Mouse (Mus musculus): ENCODE results near the gene Hs3st4. TPM values are rescaled to one million over a fixed set of nuclear protein-coding genes. Genes with fewer than 3 reads are reported as not detected.
A peak's percentile ranks its signal among the peaks of the same experiment; 100 is the strongest.

Gene Hs3st4
- 4.2 and 5.2 TPM in 2 replicates for polyA plus RNA-seq (2012; rRNA removed)

- TF ChIP-seq POLR2A (IDR thresholded peaks at IDR 0.05; ENCODE audit: borderline replicate concordance, insufficient read depth, low read length) (no peak), CTCF (IDR thresholded peaks at IDR 0.05; ENCODE audit: borderline replicate concordance, insufficient read depth, low read depth, low read length) (no peak)
- peaks cover 4% of the 10 kb centered on the region; the same call in 1 of the 2 replicates for H3K27me3 ChIP-seq (ENCODE audit: control insufficient read depth, insufficient read depth, low read length)
- no peak within 1 kb of the TSS for H3K27ac ChIP-seq (ENCODE audit: insufficient read depth, low read length)
- under 1% methylated on average over 68 of the region's 74 CpGs for WGBS
- H3K4me1 ChIP-seq (ENCODE audit: control insufficient read depth, insufficient read depth, low read length): no peaks in the 10 kb centered on the region
- DNase-seq: no peak
- peak within 1 kb of the TSS; percentile 2 for H3K4me3 ChIP-seq (replicated peaks; ENCODE audit: insufficient read depth, low read depth, low read length)
Observed at GRCm38 (mm10) chr7:123982461-123983038, at the start of gene Hs3st4. Gene Hs3st4, plus strand, starts transcription at chr7:123982869.

GRCm38 (mm10) chr7:123946836-123947235 is 35.8 kb upstream of the Hs3st4 start:
- Histone ChIP-seq H3K27ac (ENCODE audit: insufficient read depth, low read length) (no peak overlapping the region), H3K27me3 (ENCODE audit: control insufficient read depth, insufficient read depth, low read length) (no peaks in the 10 kb centered on the region), H3K4me3 (replicated peaks; ENCODE audit: insufficient read depth, low read depth, low read length) (no peak overlapping the region), H3K4me1 (ENCODE audit: control insufficient read depth, insufficient read depth, low read length) (no peaks in the 10 kb centered on the region)
- WGBS: 73% methylated on average over 3 of the region's 3 CpGs
- DNase-seq: no peak
- TF ChIP-seq POLR2A (IDR thresholded peaks at IDR 0.05; ENCODE audit: borderline replicate concordance, insufficient read depth, low read length) (no peak), CTCF (IDR thresholded peaks at IDR 0.05; ENCODE audit: borderline replicate concordance, insufficient read depth, low read depth, low read length) (no peak)

GRCm38 (mm10) chr7:123963021-123963420 is 19.6 kb upstream of the Hs3st4 start:
- TF ChIP-seq POLR2A (IDR thresholded peaks at IDR 0.05; ENCODE audit: borderline replicate concordance, insufficient read depth, low read length) (no peak), CTCF (IDR thresholded peaks at IDR 0.05; ENCODE audit: borderline replicate concordance, insufficient read depth, low read depth, low read length) (no peak)
- Histone ChIP-seq H3K27ac (ENCODE audit: insufficient read depth, low read length) (no peak overlapping the region), H3K27me3 (ENCODE audit: control insufficient read depth, insufficient read depth, low read length) (no peaks in the 10 kb centered on the region), H3K4me3 (replicated peaks; ENCODE audit: insufficient read depth, low read depth, low read length) (no peak overlapping the region), H3K4me1 (ENCODE audit: control insufficient read depth, insufficient read depth, low read length) (no peaks in the 10 kb centered on the region)
- WGBS: 95% methylated on average over 5 of the region's 5 CpGs
- DNase-seq: no peak

GRCm38 (mm10) chr7:123964559-123965142 is 18.0 kb upstream of the Hs3st4 start:
- DNase-seq: peak in 1 of 2 experiments; percentile 7
- TF ChIP-seq POLR2A (IDR thresholded peaks at IDR 0.05; ENCODE audit: borderline replicate concordance, insufficient read depth, low read length): no peak
- peak; percentile 31; the same call in 1 of the 2 replicates for TF ChIP-seq CTCF (IDR thresholded peaks at IDR 0.05; ENCODE audit: borderline replicate concordance, insufficient read depth, low read depth, low read length)
- no peaks in the 10 kb centered on the region for H3K27me3 ChIP-seq (ENCODE audit: control insufficient read depth, insufficient read depth, low read length)
- H3K4me1 ChIP-seq (ENCODE audit: control insufficient read depth, insufficient read depth, low read length): no peaks in the 10 kb centered on the region
- no peak overlapping the region for H3K4me3 ChIP-seq (replicated peaks; ENCODE audit: insufficient read depth, low read depth, low read length)
- no peak overlapping the region for H3K27ac ChIP-seq (ENCODE audit: insufficient read depth, low read length)
- 54% methylated on average over 10 of the region's 10 CpGs for WGBS

GRCm38 (mm10) chr7:123965515-123965914 is 17.2 kb upstream of the Hs3st4 start:
- H3K4me3 ChIP-seq (replicated peaks; ENCODE audit: insufficient read depth, low read depth, low read length): no peak overlapping the region
- no peaks in the 10 kb centered on the region for H3K4me1 ChIP-seq (ENCODE audit: control insufficient read depth, insufficient read depth, low read length)
- 79% methylated on average over 7 of the region's 7 CpGs for WGBS
- no peaks in the 10 kb centered on the region for H3K27me3 ChIP-seq (ENCODE audit: control insufficient read depth, insufficient read depth, low read length)
- TF ChIP-seq POLR2A (IDR thresholded peaks at IDR 0.05; ENCODE audit: borderline replicate concordance, insufficient read depth, low read length): no peak
- no peak for TF ChIP-seq CTCF (IDR thresholded peaks at IDR 0.05; ENCODE audit: borderline replicate concordance, insufficient read depth, low read depth, low read length)
- no peak overlapping the region for H3K27ac ChIP-seq (ENCODE audit: insufficient read depth, low read length)
- no peak for DNase-seq

GRCm38 (mm10) chr7:123975441-123975840 is 7.2 kb upstream of the Hs3st4 start:
- DNase-seq: no peak
- Histone ChIP-seq H3K27ac (ENCODE audit: insufficient read depth, low read length) (no peak overlapping the region), H3K4me3 (replicated peaks; ENCODE audit: insufficient read depth, low read depth, low read length) (no peak overlapping the region), H3K27me3 (ENCODE audit: control insufficient read depth, insufficient read depth, low read length) (no peaks in the 10 kb centered on the region; the same call in 1 of the 2 replicates), H3K4me1 (ENCODE audit: control insufficient read depth, insufficient read depth, low read length) (no peaks in the 10 kb centered on the region)
- TF ChIP-seq POLR2A (IDR thresholded peaks at IDR 0.05; ENCODE audit: borderline replicate concordance, insufficient read depth, low read length) (no peak), CTCF (IDR thresholded peaks at IDR 0.05; ENCODE audit: borderline replicate concordance, insufficient read depth, low read depth, low read length) (no peak)
- WGBS: 60% methylated on average over 7 of the region's 7 CpGs

GRCm38 (mm10) chr7:123981435-123981834 is 1.2 kb upstream of the Hs3st4 start:
- TF ChIP-seq POLR2A (IDR thresholded peaks at IDR 0.05; ENCODE audit: borderline replicate concordance, insufficient read depth, low read length): no peak
- TF ChIP-seq CTCF (IDR thresholded peaks at IDR 0.05; ENCODE audit: borderline replicate concordance, insufficient read depth, low read depth, low read length): no peak
- peaks cover 4% of the 10 kb centered on the region; the same call in 1 of the 2 replicates for H3K27me3 ChIP-seq (ENCODE audit: control insufficient read depth, insufficient read depth, low read length)
- H3K4me3 ChIP-seq (replicated peaks; ENCODE audit: insufficient read depth, low read depth, low read length): no peak overlapping the region
- no peak overlapping the region for H3K27ac ChIP-seq (ENCODE audit: insufficient read depth, low read length)
- DNase-seq: no peak
- H3K4me1 ChIP-seq (ENCODE audit: control insufficient read depth, insufficient read depth, low read length): no peaks in the 10 kb centered on the region
- 23% methylated on average over 7 of the region's 7 CpGs for WGBS

GRCm38 (mm10) chr7:123982010-123982409 is 659 bp upstream of the Hs3st4 start:
- TF ChIP-seq POLR2A (IDR thresholded peaks at IDR 0.05; ENCODE audit: borderline replicate concordance, insufficient read depth, low read length) (no peak), CTCF (IDR thresholded peaks at IDR 0.05; ENCODE audit: borderline replicate concordance, insufficient read depth, low read depth, low read length) (no peak)
- Histone ChIP-seq H3K27ac (ENCODE audit: insufficient read depth, low read length) (no peak overlapping the region), H3K4me3 (replicated peaks; ENCODE audit: insufficient read depth, low read depth, low read length) (no peak overlapping the region), H3K4me1 (ENCODE audit: control insufficient read depth, insufficient read depth, low read length) (no peaks in the 10 kb centered on the region), H3K27me3 (ENCODE audit: control insufficient read depth, insufficient read depth, low read length) (peaks cover 4% of the 10 kb centered on the region; the same call in 1 of the 2 replicates)
- WGBS: 4% methylated on average over 5 of the region's 5 CpGs
- no peak for DNase-seq
